Mouse (Mus musculus): Measurements from ENCODE around the gene Kcnj3. TPM values are rescaled to one million over a fixed set of nuclear protein-coding genes. Genes with fewer than 3 reads are reported as not detected.
"Not testable (repeated sequence)": the region's sequence is repeated elsewhere in the genome, so short reads cannot be mapped to it uniquely, and the experiment has no call there.

Gene Kcnj3
- 100 to 1,000 TPM; 113 to 114 TPM for total RNA-seq (2021)

DNA sequence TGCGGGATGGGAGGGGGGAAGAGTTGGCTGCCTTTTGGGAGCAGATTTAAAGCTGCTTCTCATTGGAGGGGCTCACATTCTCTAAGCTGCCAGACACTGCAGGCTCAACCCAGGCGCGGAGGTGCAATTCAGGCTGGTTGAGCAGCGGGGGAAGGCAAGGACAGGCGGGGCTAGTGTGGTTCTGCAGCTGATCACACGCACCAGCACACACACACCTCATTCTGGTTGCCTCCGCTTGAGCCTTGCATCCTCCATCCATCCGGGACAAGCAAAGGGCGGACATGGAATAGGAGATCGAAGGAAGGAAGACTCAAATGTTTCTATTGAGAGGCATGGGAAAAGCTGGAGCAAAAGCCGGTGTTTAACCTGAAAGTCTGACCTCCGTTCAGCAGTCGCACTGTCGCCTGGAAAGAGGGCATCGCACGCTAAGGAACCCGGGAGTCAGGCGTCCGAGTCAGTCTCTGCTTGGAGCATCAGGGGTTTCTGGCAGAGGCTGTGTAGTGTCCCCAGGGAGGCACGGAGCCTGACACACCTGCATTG is at the start of gene Kcnj3:
TSS of gene Kcnj3 (plus strand) at position 250 of the 540 bp plus-strand sequence.
- peak; percentile 78 to 81 for DNase-seq

DNA sequence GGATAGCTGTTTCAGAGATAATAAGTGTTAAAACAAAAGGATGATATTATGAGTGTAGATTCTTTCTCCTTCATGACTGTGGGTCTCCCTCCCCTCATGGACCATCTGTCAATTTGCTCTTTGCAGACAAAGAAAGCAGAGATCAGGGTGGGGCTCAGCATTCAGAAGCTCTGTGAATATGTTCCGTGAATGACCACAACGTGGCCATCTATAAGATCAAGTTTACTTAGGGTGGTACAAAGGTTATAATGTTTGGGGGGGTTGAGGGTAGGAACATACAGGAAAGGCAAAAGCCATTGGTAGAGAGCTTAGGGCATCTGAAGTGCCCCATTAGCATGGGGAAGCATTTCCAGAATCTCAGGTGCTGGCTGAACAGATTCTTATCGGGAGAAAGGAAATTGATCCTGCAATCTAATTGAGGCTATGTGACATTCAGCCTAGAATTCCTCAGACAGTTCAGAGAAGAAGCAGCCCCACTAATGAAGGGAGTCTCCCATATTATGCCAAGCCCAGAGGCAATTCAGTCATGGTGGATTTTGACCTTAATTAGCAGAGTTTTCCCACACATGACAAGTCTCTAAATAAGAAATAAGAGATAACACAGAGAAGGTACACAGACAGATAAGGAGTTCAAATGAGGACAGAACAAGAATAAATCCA is 45.3 kb upstream of the Kcnj3 start:
- no peak for DNase-seq

DNA sequence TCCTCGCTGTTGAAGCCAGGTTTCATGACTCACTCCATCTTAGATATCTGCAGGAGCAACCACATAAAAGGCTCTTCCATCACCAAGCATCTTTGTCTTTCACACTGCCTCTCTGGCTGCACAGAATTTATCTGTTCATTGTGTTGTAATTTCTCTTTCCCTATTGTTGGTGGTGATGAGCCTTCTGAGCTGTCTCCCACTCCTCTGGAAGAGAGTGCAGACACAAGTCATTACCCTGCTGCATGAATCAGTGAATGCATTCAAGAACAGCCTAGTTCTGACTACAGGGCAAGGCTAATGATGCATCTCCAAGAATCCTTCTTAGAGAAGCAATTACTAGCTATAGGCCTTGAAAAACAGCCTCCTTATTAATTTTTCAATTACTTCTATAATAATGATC is 30.5 kb upstream of the Kcnj3 start:
- DNase-seq: no peak

DNA sequence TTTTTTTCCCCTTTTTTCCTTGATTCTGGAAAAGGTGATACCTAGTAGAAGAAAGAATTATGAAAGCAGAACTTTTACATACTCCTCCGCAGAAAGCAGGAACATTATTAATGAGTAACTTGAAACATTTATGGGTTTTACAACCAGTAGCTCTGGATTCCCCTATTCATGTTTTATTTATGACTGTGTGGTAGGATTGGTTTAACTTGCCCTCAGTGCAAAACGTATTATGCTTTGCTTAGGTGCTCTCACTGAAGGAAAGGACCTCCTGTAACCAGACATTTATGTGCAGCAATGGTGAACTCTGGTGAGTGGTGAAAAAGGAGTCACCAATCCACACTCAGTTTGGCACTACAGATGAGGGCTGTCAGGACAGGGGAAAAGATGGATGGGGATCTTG is 8.1 kb upstream of the Kcnj3 start:
- DNase-seq: no peak

DNA sequence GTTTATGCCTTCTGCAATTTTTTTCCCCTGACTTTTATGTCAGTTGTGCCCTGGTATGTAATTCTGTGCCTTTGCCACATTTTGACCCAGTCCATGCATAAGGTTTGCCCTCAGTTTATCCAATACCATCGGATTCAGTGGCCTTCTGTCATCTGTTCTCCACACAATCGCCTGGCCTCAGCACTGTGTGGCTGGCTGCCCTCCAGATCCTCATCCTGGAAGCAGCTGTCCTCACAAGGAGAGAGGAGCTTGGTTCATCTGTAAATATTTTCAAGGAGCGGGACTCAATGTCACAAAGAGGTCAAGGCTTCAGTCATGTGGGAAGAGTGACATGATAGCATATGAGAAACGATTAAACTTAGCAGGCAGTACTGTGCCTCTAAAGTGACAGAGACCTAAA is 3.7 kb upstream of the Kcnj3 start:
- no peak for DNase-seq

DNA sequence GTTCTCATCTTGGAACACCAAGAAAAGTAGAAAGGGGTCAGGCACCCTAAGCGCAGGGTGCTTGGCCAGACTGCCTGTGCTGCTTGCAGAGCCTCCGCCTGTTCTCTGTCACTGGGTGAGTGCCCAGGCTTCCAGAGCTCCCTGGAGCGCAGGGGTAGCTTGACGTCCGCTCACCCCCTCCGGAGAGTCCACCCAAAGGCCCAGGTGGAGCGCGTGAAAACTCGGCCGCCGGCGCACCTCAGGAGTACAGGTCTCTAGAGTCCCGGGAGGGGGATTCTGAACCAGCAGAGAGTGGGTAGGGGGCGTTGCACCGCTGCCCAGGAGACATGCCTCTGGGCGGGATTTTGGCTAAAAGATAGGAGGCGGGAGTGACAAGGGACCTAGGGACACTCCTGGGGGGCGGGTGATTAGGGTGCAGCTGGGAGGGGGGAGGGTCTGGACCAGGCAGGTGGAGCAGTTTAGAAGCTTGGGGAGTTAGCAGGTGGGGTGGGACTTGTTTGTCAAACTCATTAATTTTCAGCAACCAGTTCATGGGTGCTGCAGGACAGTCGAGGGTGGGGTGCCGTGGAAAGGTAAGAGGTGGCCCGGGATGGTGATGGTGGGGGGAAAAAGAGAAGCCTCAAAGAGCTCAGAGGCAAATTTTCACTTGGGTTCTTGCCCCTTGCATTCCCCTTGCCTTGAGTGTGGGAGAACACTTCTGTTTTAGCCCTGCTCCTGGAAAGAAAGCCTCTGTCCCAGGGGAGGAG is 664 bp downstream of the Kcnj3 start:
- DNase-seq: peak; percentile 44 to 50

DNA sequence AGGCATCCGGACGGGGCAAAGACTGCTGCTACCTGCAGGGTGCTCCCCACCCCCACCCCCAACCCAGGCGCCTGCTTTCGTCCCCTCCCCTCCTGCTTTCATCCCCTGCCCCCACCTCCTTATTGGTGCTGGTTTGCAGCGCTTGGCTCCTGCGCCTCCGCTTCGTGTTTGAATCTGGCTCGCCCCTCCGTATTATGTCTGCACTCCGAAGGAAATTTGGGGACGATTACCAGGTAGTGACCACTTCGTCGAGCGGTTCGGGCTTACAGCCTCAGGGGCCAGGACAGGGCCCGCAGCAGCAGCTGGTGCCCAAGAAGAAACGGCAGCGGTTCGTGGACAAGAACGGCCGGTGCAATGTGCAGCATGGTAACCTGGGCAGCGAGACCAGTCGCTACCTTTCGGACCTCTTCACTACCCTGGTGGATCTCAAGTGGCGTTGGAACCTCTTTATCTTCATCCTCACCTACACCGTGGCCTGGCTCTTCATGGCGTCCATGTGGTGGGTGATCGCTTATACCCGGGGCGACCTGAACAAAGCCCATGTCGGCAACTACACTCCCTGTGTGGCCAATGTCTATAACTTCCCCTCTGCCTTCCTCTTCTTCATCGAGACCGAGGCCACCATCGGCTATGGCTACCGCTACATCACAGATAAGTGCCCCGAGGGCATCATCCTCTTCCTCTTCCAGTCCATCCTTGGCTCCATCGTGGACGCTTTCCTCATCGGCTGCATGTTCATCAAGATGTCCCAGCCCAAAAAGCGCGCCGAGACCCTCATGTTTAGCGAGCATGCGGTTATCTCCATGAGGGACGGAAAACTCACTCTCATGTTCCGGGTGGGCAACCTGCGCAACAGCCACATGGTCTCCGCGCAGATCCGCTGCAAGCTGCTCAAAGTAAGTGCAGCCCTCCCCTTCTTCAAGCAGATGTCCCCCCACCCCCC is 1.5 kb downstream of the Kcnj3 start:
- peak; percentile 30 to 36 for DNase-seq

DNA sequence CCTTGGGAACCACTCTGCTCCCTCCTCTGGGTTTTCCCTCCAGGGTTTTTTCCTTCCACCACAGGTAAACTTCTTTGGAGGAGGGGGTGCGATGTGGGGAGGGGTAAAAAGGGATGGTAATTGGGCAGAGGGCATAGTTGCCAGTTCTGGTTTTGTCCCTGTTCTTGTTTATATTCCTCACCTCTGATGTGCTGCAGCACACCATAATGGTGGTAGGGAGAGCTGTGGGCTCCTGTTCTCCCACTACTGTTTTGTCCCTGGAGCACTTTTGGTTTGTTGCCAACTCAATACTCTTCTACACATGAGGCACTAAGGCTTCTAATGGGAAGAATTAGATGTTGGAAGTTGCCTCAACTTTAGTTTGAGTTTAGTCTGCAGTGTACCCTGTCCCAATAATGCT is 2.2 kb downstream of the Kcnj3 start:
- DNase-seq: peak in 1 of 2 experiments; percentile 15

DNA sequence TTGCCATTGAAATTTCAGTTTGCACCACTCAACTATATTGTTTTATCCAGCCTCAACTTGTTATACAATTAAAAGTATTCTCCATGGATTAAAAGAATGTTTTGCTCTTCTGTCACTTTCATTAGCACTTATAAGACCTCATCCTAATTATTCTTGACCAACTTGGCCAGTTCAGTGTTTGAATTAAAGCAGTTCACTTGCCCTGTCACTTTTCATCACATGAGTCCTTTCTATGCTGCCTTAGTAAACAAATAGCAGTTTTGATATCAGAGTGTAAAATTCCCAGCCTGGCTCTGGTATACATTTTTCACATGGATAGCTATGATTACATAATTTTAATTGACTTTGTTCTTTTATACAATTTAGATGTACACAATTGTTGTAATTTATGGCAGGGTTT is 3.4 kb downstream of the Kcnj3 start:
- no peak for DNase-seq

DNA sequence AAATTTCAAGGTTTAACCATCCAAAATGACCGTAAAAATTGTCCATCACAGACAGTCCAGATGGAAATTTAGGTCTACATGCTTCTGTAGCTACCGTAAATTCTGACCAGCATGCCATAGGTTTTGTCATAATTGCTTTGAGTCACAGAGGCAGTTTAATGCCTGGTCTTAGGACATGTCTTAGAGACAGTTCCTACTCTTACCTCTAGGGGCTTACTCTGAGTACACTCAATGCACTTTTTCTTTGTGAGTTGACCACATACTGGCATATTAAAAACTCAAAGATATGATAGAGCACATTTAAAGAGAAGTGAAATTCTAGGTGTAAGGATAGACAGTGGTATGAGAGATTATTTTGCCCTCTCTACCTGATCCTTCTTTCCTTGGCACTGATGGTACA is 6.2 kb downstream of the Kcnj3 start:
- DNase-seq: no peak

DNA sequence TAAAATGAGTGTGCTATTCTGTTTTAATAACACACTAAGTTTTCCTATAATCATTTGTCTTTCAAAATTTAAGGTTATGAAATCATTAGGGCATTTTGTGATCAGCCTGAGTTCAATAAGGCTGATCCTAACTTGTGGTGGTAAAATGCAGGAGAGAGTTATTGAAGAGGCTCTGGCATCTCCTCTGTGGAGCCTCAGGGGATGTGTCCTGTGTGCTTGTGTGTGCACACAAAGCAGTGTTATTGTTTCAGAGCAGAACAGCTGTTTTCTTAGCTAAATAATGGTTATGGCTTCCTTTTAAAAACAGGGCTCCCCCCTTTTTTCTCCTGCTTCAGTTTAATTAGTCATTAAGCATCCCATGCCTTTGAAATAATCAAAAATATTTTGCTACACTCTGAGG is 11.5 kb downstream of the Kcnj3 start:
- no peak for DNase-seq

DNA sequence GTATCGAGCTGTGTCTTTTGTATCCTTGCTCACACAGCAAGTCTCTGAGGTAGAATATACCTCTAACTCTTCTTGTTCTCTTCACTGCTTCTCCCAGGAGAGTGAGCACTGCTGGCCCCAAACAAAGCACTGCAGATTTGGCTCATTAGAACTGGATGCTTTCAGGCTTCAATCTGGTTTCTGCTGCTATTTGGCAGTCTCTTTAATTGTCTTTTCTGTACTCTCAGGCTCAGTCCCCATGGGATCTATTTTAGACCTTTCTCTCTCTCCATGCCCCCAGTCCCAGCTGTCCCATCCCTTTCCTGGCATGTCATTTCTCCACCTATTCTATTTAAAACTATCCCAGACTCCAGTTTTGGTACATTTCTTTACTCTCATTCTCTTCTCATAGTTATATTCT is 15.0 kb downstream of the Kcnj3 start:
- peak; percentile 31 to 42 for DNase-seq

DNA sequence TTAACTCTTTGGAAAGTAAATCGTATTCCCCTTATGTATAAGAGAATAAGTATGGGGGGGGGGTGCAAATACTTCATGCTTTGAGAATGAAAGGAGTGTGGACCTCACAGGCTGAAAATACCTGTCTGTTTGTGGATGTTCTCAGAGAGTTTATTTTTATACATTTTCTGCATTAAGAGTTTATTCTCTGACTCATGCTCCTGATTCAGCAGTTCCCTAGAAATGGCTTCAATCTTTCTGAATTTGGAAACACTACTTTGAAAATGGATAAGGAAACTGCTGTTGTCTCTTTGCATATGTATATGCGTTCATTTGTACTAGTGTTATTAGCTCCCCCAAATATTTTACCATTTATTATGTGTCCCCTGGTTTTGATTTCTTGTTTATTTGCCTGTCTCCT is 23.4 kb downstream of the Kcnj3 start:
- DNase-seq: no peak

DNA sequence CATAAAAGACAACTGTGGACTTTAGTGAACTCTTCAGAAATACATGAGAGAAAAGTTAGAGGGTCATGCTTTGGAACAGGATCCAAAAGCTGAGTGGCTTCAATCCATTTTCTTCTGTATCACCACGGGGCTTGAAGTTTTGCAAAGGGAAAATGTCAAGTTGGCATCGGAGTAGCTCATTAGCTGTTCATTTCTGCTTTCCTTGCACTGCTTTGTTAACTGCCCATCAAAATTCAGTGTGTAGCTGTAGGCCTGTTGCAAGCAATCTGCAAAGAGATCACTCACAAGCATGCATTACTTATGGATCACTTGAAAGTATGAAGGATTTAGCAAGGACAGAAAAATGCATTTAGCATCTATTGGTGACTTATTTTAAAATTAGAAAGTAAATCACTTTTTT is 33.4 kb downstream of the Kcnj3 start:
- no peak for DNase-seq

DNA sequence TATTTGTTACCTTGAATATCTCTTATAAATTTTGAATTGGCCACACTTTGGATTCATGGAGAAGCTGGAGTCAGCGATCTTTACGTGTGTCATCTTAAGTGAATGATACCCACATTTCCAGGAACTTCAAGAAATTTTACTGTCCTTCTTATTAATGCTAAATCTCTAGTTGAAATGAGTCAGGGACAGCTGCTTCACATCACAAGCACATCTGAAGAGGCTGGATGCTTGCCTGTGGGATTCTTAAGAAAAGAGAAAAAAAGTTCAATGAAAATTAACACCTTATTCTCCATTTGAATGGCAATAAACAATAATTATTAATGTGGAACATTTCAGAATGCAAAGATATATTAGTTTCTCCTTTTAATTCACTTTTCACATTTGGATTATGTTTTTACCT is 34.2 kb downstream of the Kcnj3 start:
- no peak for DNase-seq

DNA sequence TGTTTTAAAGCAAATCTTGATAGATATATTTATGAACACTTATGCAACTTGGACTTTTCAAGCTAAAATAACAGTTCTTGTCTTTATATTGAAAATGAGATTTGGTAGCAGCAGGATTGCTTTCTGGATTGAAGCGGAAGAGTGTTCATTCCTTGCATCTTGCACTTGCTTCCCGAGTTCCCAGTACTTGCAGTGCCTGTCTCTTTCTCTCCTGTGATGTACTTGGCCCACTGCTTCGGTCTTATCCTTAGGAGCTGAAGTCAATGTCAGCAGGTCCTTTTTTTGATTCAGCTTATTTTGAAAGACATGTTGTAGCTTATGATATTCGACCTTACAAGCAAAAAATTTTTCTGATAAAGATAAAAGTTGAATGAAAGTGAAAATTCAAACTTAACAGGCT is 43.7 kb downstream of the Kcnj3 start:
- no peak for DNase-seq

DNA sequence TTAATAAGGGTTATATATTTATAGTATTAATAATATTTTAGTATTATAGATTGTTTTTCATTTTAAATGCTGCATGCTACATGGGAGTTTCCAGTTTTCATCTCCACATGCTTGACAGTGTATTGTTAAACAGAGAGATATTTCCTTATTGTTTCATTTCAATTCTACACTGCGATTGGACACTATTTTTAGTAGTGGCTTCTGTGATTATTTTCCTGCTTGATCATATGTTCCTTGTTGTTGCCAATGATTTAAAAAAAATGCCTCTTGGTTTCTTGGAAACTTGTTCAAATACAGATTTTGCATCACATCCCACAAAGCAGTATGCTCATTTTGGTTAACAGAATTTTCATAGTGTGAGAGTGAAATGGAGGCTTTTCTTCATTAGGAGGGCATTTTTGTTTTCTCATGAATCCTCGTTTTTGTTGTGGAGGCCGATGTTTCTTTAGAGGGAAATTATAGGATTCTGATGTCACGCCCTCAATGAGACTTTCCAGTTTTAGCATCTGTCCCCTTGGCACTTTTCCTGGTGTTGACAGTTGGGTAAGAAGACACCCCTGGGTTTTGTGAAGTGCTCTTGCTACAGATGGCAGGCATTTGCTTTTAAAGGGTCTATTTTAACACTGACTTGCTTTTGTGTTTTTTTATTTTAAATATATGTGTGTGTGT is 44.3 kb downstream of the Kcnj3 start:
- DNase-seq: peak; percentile 27 to 40

DNA sequence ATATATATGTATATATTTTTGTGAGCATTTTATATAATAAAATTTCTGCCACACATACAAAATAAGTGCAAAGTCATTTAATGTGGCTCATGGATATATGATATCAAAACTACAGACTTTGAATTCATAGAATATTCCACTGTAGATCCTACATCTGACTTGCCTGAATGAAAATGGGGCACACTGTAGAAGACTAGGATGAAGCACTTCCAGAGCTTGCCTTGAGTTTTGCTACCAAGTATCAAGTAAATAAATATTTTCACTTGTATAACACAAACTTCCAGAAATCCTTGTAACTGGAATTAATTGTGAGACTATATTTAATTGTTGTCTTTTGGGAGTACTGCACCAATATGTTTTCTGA is 44.8 kb downstream of the Kcnj3 start:
- no peak for DNase-seq

DNA sequence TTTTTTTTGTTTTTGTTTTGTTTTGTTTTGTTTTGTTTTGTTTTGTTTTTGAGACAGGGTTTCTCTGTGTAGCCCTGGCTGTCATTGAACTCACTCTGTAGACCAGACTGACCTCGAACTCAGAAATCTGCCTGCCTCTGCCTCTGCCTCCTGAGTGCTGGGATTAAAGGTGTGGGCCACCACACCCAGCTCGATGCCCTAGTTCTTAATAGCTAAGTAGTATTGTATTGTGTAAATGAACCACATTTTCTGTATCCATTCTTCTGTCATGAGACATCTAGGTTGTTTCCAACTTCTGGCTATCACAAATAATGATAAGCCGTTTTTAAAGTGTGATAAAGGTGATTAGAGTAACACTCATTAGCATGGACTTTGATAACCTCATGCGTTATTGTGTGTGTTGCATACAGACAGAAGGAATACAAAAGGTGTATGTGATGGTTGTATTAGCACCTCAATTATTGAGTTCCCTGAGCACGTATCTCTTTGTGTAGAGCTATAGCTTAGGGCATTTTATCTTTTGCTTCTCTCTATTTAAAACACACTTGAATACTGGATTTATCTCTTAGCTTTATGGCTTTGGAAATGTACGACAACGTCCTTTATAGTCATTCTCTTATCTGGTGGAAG is 49.8 kb downstream of the Kcnj3 start:
- not testable (repeated sequence) for DNase-seq

DNA sequence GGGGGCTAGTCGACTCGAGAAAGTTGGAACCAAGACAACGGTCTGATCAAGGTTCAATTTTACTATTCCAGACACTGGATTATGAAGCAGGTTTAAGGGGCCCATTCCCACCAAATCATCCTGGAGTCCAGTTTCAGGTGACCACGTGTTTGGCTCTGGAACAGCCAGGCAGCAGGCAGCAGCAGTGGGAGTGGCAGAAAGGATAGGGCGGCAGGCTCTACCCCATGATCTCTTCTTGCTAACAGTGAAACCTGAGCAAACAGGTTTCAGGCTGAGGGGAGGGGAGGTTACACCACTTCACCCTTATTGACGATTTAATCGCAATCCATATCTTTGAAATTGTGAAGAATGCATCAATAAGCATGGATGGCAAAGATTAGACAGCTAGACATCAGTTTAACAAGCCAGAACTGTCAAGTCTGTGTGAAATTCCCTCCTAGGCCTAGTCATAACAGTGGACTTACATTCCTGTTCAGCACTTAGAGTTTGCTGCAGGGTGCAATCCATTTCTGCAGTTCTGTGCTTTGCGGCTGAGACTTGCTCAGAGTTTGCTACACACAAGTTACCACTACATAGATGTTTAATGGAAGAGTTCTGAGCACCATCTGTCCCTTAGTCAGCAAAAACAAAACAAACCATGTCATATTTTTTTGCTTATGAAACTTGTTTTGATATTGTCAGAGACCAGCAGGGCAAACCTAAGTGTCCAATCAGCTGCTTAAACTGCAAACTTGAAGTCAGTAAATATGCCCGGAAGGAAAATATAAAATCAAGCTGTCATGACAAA is 67.8 kb downstream of the Kcnj3 start:
- DNase-seq: peak in 1 of 2 experiments; percentile 10

DNA sequence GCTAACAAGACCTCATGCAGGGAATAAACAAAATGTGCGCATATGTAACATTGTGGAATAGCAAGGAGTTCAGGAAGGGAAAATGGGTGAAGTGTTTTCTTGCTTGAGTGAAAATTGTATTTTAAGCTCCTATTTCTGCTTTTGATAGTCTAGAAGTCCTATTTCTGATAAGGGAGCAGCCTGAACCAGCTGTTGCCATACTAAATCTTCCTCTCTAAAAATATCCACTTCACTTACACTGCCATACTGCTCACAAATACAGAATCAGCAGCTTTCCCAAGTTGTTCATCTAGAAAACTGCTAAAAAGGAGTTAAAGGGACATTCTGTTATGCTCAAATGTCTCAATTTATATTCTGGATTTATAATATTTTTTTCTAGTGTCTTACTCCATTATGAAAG is 69.9 kb downstream of the Kcnj3 start:
- no peak for DNase-seq
